Mouse (Mus musculus): ENCODE data around the gene Jpt1. TPM values are rescaled to one million over a fixed set of nuclear protein-coding genes. Genes with fewer than 3 reads are reported as not detected.
"Not testable (repeated sequence)": the region's sequence is repeated elsewhere in the genome, so short reads cannot be mapped to it uniquely, and the experiment has no call there.

Jpt1 gene
- total RNA-seq, 2 experiments from 2014 or later = 134 to 165 TPM

DNA sequence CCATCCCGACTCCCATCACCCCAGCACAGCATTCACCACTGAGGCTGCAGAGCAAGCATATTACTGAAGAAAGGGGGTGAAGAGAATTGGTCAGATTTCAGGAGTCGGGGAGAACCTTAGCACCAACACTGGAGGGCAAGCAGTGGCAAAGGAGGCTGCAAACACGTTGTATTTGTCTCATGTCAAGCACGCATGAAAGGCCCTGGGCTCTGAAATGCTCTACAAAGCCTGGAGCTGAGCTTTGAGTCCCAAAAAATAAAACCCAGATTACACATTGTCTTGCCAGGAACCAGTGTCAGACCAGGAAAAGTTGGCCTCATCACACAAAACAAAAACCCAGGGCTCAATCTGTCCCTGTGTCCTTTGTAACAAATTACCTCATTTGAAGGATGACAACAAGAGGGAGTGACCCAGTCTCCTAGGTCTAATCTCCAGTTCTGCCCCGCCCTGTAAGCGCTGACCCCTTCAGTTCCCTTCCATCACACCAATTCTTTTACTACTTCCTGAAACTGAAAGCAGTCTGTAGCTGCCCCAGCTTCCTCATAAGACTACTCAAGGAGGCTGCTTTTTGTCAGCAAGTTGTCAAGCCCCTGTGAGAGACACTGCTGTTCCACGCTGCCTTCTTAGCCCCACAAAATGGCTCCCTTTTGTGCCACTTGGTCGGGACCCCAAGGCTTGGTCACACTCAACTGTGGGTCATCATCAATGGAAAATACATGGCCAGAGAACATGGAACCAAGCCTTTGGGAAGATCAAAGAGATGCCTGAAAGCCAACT lies 1.6 kb downstream of the Jpt1 start:
- DNase-seq (ENCODE audit: extremely low spot score in 1 of 2, low spot score in 1 of 2) = no peak

DNA sequence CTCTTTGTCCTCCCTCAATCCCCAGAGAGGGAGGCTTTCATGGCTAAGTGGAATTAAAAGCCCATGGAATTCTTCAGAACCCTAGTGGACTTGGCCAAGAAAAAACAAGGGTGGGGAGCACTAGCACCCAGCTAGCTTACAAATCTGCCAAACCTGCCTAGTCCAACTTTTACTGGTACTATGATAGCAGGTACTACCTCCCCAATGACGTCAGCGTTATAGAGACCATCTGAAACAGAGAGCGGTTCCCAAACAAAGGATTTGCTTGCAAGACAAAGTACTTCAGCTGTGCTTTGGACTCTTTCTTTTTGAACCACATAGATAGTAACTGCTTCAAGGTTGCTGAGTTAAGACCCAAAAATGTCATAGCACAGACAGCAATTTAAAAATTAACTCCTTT lies 2.2 kb downstream of the Jpt1 start:
- no peak for DNase-seq (ENCODE audit: extremely low spot score in 1 of 2, low spot score in 1 of 2)

DNA sequence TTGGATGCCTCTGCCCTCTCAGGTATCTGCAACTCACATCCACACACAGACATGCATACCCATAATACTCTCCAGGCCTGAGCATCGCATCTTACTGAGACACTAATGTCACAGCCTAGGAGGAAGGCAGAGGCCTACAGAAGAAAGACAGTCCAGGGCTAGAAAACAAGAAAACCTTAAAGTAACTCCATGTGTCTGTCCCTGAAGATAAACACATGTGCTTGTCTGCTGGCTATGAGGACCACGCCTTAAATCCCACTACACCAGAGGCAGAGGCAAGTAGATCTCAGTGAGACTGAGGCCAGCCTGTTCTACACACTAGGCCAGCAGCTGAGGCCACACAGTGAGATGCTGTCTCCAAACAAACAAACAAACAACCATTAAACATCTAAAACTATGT lies 3.1 kb downstream of the Jpt1 start:
- no peak for DNase-seq (ENCODE audit: extremely low spot score in 1 of 2, low spot score in 1 of 2)

DNA sequence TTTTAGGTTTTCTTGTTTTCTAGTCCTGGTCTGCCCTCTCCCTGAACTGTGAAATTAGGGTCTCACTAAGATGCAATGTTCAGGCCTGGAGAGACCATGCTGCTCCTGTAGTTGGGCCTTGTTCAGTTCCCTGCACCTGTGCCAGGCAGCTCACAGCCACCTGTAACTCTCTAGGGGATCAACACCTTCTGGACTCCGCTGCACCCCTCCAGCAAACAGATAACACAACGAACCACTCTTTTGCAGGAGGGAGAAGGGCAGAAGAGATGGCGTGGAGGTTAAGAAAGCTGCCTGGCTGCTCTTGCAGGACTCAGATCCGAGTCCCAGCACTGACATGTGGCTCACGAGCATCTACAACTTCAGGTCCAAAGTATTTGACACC lies 3.7 kb downstream of the Jpt1 start:
- no peak for DNase-seq (ENCODE audit: extremely low spot score in 1 of 2, low spot score in 1 of 2)

DNA sequence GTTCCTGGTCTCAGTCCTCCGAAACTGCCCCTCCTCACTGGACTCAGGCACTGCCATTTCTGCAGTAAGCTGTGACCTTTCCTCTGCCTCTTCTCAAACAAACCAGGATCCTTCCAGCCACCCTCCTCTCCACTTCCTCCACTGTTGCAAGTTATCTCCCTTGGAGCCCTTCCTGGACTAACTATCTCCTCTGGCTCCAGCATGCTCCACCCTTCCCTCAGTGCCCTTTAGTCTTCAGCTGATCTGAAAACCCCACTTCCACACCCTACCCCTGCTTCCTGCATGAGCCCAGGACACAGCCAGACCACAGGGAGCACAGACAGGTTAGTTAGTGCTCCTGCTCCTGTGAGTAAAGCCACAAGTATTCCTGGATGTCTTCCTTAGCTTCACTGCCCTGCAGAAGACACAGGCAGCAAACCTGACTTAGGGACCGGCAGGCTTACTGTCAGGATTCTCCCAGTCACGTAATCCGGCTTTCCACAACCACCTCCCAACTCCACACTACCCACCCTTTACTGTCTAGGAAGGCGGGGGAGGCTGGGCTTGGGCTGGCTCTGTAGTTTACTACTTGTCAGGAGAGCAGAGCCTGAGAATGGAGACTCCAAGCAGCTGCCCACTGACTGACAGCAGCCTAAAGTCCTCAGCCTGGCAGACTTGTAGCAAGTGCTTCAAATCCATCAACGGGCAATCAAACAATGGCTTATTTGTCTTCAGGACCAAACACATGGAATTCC lies 4.2 kb downstream of the Jpt1 start:
- DNase-seq (ENCODE audit: extremely low spot score in 1 of 2, low spot score in 1 of 2) = no peak

DNA sequence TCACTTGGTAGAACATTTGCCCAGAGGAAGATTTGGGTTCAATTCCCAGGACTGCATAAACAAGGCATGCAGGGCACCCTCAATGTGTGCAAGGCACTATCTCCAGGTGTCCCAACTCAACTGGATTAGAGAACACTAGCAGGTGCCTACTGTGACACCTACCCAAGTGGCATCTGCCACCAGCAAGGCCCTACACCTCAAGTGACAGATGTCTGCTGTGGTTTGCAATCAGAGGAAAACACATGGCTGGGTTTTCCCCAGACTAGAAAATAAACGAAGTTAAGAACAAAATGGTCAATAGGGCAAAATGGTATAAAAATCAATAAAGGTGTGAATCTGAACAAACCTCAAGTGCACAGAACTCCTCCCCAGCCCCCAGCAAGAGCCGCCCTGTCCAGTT lies 6.1 kb downstream of the Jpt1 start:
- no peak for DNase-seq (ENCODE audit: extremely low spot score in 1 of 2, low spot score in 1 of 2)

DNA sequence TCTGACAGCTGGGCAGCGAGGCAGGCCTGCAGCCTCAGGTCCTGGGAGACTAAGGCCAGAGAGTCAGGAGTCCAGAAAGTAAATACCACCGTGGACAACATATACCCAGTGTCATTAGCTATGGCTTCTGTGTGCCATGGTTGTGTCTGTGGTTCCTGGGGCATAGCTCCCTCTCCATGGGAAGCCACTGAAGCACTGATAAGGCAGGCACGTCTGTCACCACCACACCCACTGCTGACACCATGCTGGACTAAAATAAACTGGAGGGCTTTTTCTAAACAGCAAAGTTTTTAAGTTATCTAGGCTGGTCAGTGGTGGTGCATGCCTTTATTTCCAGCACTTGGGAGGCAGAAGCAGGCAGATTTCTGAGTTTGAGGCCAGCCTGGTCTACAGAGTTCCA lies 7.6 kb downstream of the Jpt1 start:
- DNase-seq (ENCODE audit: extremely low spot score in 1 of 2, low spot score in 1 of 2) = no peak

DNA sequence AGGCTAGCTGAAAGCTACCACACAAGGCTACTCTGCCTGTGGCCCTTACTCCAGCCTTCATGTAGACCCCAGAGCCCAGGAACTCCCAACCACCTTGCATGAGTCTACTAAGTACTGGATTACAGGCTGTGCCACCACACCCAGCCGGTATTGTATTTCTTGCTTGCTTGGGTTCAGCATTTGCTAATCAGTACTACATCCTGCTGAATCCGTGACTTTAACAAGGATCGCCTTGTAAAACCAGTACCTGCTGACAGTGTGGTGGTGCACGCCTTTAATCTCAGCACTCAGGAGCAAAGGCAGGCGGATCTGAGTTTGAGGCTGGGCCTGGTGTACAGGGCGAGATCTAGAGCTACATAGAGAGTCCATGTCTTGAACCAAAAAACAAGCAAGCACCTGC lies 11.6 kb downstream of the Jpt1 start:
- no peak for DNase-seq (ENCODE audit: extremely low spot score in 1 of 2, low spot score in 1 of 2)

DNA sequence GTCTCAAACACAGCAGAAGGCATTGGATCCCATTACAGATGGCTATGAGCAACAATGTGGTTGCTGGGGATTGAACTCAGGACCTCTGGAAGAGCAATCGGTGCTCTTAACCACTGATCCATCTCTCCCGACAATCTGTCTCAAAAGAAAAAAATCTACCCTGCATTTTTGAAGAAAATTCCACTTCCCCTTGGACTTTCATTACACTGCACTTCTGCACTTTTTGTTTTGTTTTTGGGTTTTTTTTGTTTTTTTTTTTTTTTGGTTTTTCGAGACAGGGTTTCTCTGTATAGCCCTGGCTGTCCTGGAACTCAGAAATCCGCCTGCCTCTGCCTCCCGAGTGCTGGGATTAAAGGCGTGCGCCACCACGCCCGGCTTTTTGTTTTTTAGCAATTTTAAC lies 17.6 kb downstream of the Jpt1 start:
- DNase-seq (ENCODE audit: extremely low spot score in 1 of 2, low spot score in 1 of 2) = not testable (repeated sequence)

DNA sequence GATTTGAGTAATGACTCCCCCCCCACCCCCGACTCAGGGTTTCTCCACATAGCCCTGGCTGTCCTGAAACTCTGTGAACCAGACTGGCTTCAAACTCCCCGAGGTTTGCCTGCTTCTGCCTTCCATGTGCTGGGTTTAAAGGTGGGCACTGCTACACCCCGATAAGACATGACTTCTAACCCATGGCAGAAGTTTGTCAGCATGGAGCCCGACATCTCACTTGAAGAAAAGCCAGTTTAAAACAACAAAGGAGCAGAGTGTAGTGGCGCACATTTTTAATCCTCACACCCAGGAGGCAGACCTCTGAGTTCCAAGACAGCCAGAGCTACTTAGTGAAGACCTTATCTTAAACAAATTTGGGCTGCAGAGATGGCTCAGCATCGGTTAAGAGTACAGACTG lies 21.8 kb downstream of the Jpt1 start:
- no peak for DNase-seq (ENCODE audit: extremely low spot score in 1 of 2, low spot score in 1 of 2)

DNA sequence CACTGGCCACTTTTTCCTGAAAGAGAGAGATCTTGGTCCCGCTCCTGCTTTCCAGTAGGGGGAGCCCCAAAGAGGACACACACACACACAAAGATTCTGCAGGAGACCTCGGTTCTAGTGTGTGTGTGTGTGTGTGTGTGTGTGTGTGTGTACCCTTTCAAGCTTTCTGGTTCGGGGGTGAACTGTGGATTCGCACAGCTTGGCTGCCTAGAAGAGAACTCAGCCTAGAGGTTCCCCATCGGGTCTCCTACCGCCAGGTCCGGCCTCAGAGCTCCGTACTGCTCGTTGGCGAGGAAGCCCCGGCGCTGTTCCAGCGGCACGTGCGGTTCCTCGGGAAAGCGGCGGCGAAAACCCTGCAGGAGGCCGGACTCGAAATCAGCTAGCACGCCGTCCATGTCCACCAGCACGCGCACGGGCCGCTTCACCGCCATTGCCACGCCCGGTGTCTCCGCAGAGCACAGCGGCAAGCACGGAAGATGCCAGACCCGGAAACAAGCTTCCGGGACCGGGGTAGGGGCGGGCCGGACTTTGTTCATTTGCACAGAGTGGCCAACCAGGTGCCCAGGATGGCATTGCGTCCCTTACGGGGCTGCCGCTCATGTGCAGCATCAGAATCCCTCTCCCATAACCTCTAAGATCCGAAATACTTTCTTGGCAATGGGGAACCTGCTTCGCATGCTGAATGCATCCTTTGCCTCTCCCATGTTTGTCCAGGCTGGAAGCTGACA lies 22.7 kb downstream of the Jpt1 start, which contains the start of gene Nt5c:
TSS of gene Nt5c (minus strand) at position 507 of the 728 bp plus-strand sequence.
- DNase-seq (ENCODE audit: extremely low spot score in 1 of 2, low spot score in 1 of 2) = peak; percentile 67 to 81

DNA sequence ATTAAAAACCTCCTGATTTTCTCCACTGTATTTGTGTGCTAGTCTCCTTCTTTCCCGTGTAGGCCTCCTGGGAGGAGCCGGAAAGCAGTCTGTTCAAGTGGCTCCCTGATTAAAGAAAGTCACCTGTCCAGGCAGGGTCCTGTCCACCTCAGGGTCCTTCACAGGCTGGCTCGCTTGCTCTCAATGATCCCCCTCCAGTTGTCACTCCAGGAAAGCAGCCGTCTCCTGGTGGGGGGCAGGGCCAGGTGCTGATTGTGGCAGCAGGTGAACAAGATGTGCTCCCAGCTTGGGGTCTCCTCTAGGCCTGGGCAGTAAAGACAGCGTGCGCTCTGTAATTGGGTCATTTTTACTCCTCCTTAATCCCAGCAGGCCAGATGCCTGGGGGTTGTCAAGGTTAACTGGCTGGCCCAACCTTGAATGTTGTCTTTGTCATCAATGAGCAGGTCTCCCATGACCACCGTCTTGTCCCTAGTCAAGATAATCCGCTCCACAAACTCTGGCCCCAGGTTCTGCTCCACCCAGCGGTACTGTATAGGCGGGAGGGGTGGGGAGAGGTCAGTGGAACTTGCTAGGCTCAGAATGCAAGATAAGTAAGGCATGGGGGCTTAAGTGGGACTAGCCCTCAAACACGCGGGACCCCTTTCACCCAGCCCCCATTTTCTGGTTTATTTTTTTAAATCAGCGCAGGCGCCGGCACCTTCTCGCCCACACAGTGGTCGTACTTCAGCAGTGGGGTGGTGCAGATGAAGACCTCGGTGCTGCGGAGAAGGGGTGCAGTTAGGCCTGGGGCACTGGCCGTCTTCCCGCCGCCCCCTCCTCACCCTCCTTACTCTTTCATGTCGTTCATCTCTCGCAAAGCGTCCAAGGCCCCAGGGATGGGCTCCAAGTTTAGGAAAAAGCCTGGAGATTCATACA lies 23.5 kb downstream of the Jpt1 start:
- DNase-seq (ENCODE audit: extremely low spot score in 1 of 2, low spot score in 1 of 2) = no peak

DNA sequence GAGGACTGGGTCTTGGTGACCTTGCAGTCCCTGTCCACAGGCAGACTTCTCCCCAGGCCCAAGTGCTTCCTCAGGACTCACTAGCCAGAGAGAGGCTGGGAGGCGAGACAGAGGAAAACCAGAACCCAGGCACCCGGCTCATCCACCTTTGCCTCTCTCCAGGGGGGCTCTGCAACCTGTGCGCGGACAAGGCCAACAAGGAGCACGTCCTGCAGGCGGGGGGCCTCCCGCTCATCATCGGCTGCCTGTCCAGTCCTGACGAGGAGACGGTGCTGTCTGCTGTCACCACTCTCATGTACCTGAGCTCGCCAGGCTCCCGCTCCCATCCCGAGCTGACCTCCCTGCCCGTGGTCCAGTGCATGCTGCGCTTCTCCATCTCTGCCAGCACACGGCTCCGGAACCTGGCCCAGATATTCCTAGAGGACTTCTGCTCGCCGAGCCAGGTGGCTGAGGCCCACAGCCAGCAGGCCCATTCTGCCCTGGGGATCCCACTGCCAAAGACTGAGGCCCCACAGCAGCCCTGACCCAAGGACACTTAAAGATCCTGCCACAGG lies 25.6 kb downstream of the Jpt1 start:
- no peak for DNase-seq (ENCODE audit: extremely low spot score in 1 of 2, low spot score in 1 of 2)

DNA sequence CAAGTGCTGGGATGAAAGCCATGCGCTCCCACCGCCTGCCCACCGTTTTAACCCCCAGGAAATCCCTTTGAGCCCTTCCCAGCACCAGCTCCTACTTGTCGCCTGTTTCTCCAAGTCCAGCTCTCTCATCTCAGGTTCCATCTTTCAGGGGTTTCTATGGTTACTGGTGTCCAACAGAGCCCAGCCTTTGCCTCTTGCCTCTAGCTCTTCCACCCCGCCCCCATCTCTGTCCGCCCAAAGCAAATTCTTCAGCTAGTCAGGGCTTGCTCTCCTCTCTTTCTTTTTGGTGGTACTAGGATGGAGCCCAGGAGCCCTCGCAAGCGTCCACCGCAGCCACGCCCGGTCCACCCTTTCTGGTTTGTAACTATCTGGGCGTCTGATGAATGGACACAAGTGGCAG lies 29.0 kb downstream of the Jpt1 start:
- DNase-seq (ENCODE audit: extremely low spot score in 1 of 2, low spot score in 1 of 2) = no peak

DNA sequence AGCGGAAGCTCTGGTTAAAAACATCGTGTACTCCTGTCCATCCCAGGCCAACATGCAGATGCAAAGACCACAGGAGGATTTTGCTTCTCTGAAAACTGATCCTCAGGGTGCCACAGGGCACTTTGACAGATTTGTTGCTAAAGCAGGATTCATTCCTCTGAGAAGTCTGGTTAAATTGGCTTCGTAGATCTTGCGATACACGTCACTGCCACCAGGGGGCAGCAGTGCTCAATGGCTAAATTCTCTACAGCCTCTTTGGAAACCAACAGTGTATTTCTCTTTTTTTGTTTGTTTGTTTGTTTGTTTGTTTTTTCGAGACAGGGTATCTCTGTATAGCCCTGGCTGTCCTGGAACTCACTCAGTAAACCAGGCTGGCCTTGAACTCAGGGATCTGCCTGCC lies 30.5 kb downstream of the Jpt1 start:
- peak; percentile 86 to 94 for DNase-seq (ENCODE audit: extremely low spot score in 1 of 2, low spot score in 1 of 2)

DNA sequence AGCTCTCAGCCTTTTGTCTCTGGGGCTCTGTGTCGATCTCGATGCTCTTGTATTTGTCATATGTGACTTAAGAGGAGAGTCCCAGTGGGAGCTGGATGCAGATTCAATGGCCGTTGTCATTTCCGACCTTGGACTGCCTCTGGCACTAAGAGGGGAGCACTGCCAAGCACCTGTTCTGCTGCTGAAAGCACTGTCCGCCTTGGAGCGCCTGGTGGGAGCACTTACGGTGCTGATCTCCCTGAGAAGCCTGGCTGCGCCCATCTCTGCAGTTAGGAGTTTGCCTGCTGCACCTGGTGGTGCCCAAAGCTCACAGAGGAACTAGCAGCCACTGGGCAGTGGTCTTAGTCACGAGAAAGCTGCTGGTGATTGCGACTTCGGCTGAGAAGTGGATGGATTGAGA lies 30.9 kb downstream of the Jpt1 start:
- no peak for DNase-seq (ENCODE audit: extremely low spot score in 1 of 2, low spot score in 1 of 2)

DNA sequence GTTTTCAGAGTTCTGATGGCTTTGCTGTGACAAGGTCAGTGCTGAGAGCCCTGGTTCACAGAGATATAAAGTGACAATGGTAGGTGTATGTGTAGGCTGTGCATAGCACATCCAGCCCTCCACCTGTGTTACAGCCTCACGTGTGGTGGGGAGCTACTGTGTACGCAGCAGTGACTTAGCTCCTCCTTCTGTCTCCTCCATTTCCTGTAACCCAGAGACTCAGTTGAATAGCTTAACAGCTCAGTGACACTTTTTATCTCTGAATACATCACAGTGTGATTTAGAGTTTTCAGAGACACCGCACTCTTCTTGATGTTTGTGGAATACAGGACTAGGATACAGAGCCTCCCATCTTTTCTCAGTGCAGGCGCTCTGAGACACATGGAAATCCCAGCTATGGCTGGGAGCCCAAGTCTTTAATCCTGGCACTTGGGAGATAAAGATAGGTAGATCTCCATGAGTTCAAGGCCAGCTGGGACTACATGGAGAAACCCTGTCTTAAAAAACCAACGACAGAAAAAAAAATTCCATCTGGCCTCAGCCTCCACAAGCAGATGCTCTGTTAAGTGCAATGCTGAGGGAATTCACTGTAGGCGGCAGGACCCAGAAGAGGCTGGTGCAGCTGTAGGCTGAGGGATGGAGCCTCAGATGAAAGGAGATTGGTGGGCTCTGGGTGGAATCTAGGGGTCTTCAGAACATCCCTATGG lies 32.5 kb downstream of the Jpt1 start:
- no peak for DNase-seq (ENCODE audit: extremely low spot score in 1 of 2, low spot score in 1 of 2)

DNA sequence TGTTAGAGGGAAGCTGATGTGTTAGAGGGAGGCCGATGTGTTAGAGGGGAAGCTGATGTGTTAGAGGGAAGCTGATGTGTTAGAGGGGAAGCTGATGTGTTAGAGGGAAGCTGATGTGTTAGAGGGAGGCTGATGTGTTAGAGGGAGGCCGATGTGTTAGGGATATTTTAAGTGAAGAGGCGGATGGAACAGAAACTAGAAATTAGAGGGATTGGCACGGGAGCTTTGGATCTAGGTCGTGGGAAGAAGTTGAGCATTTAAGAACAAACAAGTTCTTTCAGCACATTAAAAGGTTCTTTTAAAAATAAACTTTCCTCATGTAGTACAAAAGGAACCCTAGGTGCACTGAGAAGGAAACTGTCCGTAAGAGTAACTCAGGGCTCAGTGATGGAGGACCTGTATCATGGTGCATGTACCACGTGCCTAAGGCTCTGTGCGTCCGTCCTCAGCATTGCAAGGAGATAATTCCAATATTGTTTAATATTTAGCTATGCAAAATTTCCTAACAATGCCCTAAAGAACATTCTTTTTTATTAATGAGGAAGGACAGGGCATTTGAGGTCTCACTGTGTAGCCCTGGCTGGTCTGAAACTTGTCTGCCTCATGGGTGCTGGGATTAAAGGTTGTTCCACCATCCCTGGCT lies 35.8 kb downstream of the Jpt1 start:
- DNase-seq (ENCODE audit: extremely low spot score in 1 of 2, low spot score in 1 of 2) = no peak

DNA sequence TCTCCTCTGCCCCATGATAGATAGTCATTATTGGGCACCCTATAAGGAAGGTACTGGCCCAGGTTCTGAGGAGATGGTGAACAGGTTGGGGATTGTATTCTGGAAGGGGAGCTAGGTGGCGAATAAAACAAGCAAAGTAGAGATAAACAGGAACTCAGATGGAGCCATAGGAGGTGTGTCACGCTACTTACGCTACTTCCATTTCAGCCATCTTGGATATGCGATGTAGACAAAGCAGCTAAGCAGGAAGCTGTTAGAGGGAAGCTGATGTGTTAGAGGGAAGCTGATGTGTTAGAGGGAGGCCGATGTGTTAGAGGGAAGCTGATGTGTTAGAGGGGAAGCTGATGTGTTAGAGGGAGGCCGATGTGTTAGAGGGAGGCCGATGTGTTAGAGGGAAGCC lies 36.8 kb downstream of the Jpt1 start:
- DNase-seq (ENCODE audit: extremely low spot score in 1 of 2, low spot score in 1 of 2) = not testable (repeated sequence)

Measured in layer of hippocampus, postnatal 25 days (tissue).